Mouse (Mus musculus) retina, embryonic 14.5 days (tissue): ENCODE data around the gene Asic2.

Experiments used
- DNase-seq: peaks from one replicate; pipeline ENCODE4 v3.0.0-alpha.2; 2015; ENCODE audit warnings: low spot score

The Asic2 gene

GRCm38 (mm10) chr11:80906456-80906855, 1061.8 kb downstream of the Asic2 start:
- peak; percentile 87 for DNase-seq

GRCm38 (mm10) chr11:80904559-80904958, 1063.7 kb downstream of the Asic2 start:
- peak; percentile 33 for DNase-seq

GRCm38 (mm10) chr11:80903426-80903825, 1064.8 kb downstream of the Asic2 start:
- DNase-seq, result no peak

GRCm38 (mm10) chr11:80902664-80903063, 1065.6 kb downstream of the Asic2 start:
- DNase-seq, result no peak

GRCm38 (mm10) chr11:80900555-80900954, 1067.7 kb downstream of the Asic2 start:
- DNase-seq, result no peak

GRCm38 (mm10) chr11:80895853-80896252, 1072.4 kb downstream of the Asic2 start:
- DNase-seq, result no peak

- DNase-seq, result no peak
Observed at GRCm38 (mm10) chr11:80889336-80890063, 1078.8 kb downstream of the Asic2 start.

GRCm38 (mm10) chr11:80887021-80887420, 1081.2 kb downstream of the Asic2 start:
- no peak for DNase-seq

- no peak for DNase-seq
Observed at GRCm38 (mm10) chr11:80886365-80886764, 1081.9 kb downstream of the Asic2 start.

GRCm38 (mm10) chr11:80884521-80885231, 1083.6 kb downstream of the Asic2 start:
- no peak for DNase-seq

- no peak for DNase-seq
Observed at GRCm38 (mm10) chr11:80882229-80882810, 1085.9 kb downstream of the Asic2 start.

- no peak for DNase-seq
Observed at GRCm38 (mm10) chr11:80878026-80878425, 1090.2 kb downstream of the Asic2 start.

GRCm38 (mm10) chr11:80877131-80877651, 1091.1 kb downstream of the Asic2 start:
- DNase-seq, result peak; percentile 63

GRCm38 (mm10) chr11:80872509-80873474, 1095.5 kb downstream of the Asic2 start:
- peak; percentile 85 for DNase-seq

- no peak for DNase-seq
Observed at GRCm38 (mm10) chr11:80868039-80868438, 1100.2 kb downstream of the Asic2 start.

- DNase-seq, result no peak
Observed at GRCm38 (mm10) chr11:80862941-80863340, 1105.3 kb downstream of the Asic2 start.

- DNase-seq, result no peak
Observed at GRCm38 (mm10) chr11:80858065-80858464, 1110.2 kb downstream of the Asic2 start, which contains the start of gene Spaca3. Gene Spaca3 (plus strand): TSS chr11:80858365.

GRCm38 (mm10) chr11:80856827-80857226, 1111.4 kb downstream of the Asic2 start:
- no peak for DNase-seq

- DNase-seq, result no peak
Observed at GRCm38 (mm10) chr11:80854908-80855307, 1113.3 kb downstream of the Asic2 start.

- DNase-seq, result no peak
Observed at GRCm38 (mm10) chr11:80854430-80854829, 1113.8 kb downstream of the Asic2 start.

- no peak for DNase-seq
Observed at GRCm38 (mm10) chr11:80853014-80853413, 1115.2 kb downstream of the Asic2 start.

- peak; percentile 45 for DNase-seq
Observed at GRCm38 (mm10) chr11:80851859-80852258, 1116.4 kb downstream of the Asic2 start.
